Mouse (Mus musculus): Measurements from ENCODE around the gene Gnaz.

GRCm38 (mm10) chr10:74938410-74938809 is 28.6 kb upstream of the Gnaz start:
- TF ChIP-seq CTCF (IDR thresholded peaks at IDR 0.05; ENCODE audit: borderline replicate concordance, insufficient read depth, low read length) (no peak), POLR2A (IDR thresholded peaks at IDR 0.05; ENCODE audit: low read depth, low read length) (no peak)

All from embryonic fibroblast, embryonic 13.5 days (primary cell).